Mouse (Mus musculus): ENCODE measurements around the gene Mgll. TPM values are rescaled to one million over a fixed set of nuclear protein-coding genes. Genes with fewer than 3 reads are reported as not detected.
A peak's percentile ranks its signal among the peaks of the same experiment; 100 is the strongest.

Gene Mgll
- total and polyA plus RNA-seq, 3 experiments = 88.7 to 146 (median 102) TPM

- peak overlapping the region; percentile 31 for H3K4me3 ChIP-seq
- TF ChIP-seq CTCF (IDR thresholded peaks at IDR 0.05) (peak; percentile 53), EP300 (IDR thresholded peaks at IDR 0.05; ENCODE audit: insufficient read depth, low read depth, low read length) (peak; percentile 94; the same call in 1 of the 2 replicates), POLR2A (IDR thresholded peaks at IDR 0.05; ENCODE audit: insufficient read depth, low read depth, low read length) (peak; percentile 40; the same call in 1 of the 2 replicates)
- 41% methylated on average over 10 of the region's 10 CpGs for WGBS
- no peaks in the 10 kb centered on the region for H3K27me3 ChIP-seq (ENCODE audit: control insufficient read depth, insufficient read depth, low read length)
- H3K36me3 ChIP-seq (ENCODE audit: control insufficient read depth, insufficient read depth, low read length) = peaks cover 3% of the 10 kb centered on the region
- DNase-seq = peak; percentile 66 to 74
- peaks cover 55% of the 10 kb centered on the region for H3K4me1 ChIP-seq (ENCODE audit: control insufficient read depth, insufficient read depth, low read length)
- H3K79me2 ChIP-seq (replicated peaks; ENCODE audit: control insufficient read depth, insufficient read depth, low read length) = 0 out of 2 replicates have a peak, but pooled peaks cover 2% of the 10 kb centered on the region
- peak overlapping the region; percentile 15; the same call in 1 of the 2 replicates for H3K9ac ChIP-seq (ENCODE audit: low read depth, low read length)
- intact Hi-C loops (cut with DNase I) = loop anchor here (1.0 to 2.0 kb wide), 2 partner anchors 34 to 42 kb away; partner anchors contain the start of gene Mgll
- peak overlapping the region; percentile 81 for H3K27ac ChIP-seq
Measured at GRCm38 (mm10) chr6:88758568-88759522, 34.6 kb downstream of the Mgll start.

- peaks cover 62% of the 10 kb centered on the region for H3K4me1 ChIP-seq (ENCODE audit: control insufficient read depth, insufficient read depth, low read length)
- WGBS = 20% methylated on average over 17 of the region's 17 CpGs
- TF ChIP-seq CTCF (IDR thresholded peaks at IDR 0.05) (no peak), EP300 (IDR thresholded peaks at IDR 0.05; ENCODE audit: insufficient read depth, low read depth, low read length) (0 out of 2 replicates have a peak, but pooled peaks have one; percentile 49), POLR2A (IDR thresholded peaks at IDR 0.05; ENCODE audit: insufficient read depth, low read depth, low read length) (peak; percentile 58; the same call in 1 of the 2 replicates)
- 0 out of 2 replicates have a peak, but pooled peaks cover 2% of the 10 kb centered on the region for H3K79me2 ChIP-seq (replicated peaks; ENCODE audit: control insufficient read depth, insufficient read depth, low read length)
- H3K9ac ChIP-seq (ENCODE audit: low read depth, low read length) = peak overlapping the region; percentile 19
- H3K4me3 ChIP-seq = peak overlapping the region; percentile 31
- H3K27me3 ChIP-seq (ENCODE audit: control insufficient read depth, insufficient read depth, low read length) = no peaks in the 10 kb centered on the region
- intact Hi-C loops (cut with DNase I) = loop anchor here (1.0 to 2.0 kb wide), 4 partner anchors 35 to 119 kb away; partner anchors contain the start of gene Mgll
- peak overlapping the region; percentile 81 for H3K27ac ChIP-seq
- peaks cover 3% of the 10 kb centered on the region for H3K36me3 ChIP-seq (ENCODE audit: control insufficient read depth, insufficient read depth, low read length)
- peak; percentile 90 to 91 for DNase-seq
Measured at GRCm38 (mm10) chr6:88759793-88760453, 35.7 kb downstream of the Mgll start.

- Histone ChIP-seq H3K4me3 (no peak overlapping the region), H3K79me2 (replicated peaks; ENCODE audit: control insufficient read depth, insufficient read depth, low read length) (0 out of 2 replicates have a peak, but pooled peaks cover 2% of the 10 kb centered on the region), H3K27me3 (ENCODE audit: control insufficient read depth, insufficient read depth, low read length) (no peaks in the 10 kb centered on the region), H3K27ac (peak overlapping the region; percentile 81), H3K9ac (ENCODE audit: low read depth, low read length) (no peak overlapping the region), H3K4me1 (ENCODE audit: control insufficient read depth, insufficient read depth, low read length) (peaks cover 62% of the 10 kb centered on the region), H3K36me3 (ENCODE audit: control insufficient read depth, insufficient read depth, low read length) (peaks cover 10% of the 10 kb centered on the region)
- WGBS = 67% methylated on average over 17 of the region's 17 CpGs
- DNase-seq = no peak
- TF ChIP-seq CTCF (IDR thresholded peaks at IDR 0.05) (peak; percentile 46), EP300 (IDR thresholded peaks at IDR 0.05; ENCODE audit: insufficient read depth, low read depth, low read length) (no peak)
- intact Hi-C loops (cut with DNase I) = loop anchor here (2.0 kb wide), 2 partner anchors 50 to 120 kb away; no protein-coding TSS in a partner anchor
Measured at GRCm38 (mm10) chr6:88760935-88761635, 36.9 kb downstream of the Mgll start.

GRCm38 (mm10) chr6:88761684-88762439 is 37.6 kb downstream of the Mgll start:
- intact Hi-C loops (cut with DNase I) = loop anchor here (2.0 kb wide), 3 partner anchors 23 to 121 kb away; no protein-coding TSS in a partner anchor
- H3K4me3 ChIP-seq = no peak overlapping the region
- TF ChIP-seq POLR2A (IDR thresholded peaks at IDR 0.05; ENCODE audit: insufficient read depth, low read depth, low read length) (no peak), CTCF (IDR thresholded peaks at IDR 0.05) (no peak), EP300 (IDR thresholded peaks at IDR 0.05; ENCODE audit: insufficient read depth, low read depth, low read length) (no peak)
- DNase-seq = no peak
- peak overlapping the region; percentile 81 for H3K27ac ChIP-seq
- H3K79me2 ChIP-seq (replicated peaks; ENCODE audit: control insufficient read depth, insufficient read depth, low read length) = no peaks in the 10 kb centered on the region
- H3K9ac ChIP-seq (ENCODE audit: low read depth, low read length) = no peak overlapping the region
- peaks cover 61% of the 10 kb centered on the region for H3K4me1 ChIP-seq (ENCODE audit: control insufficient read depth, insufficient read depth, low read length)
- WGBS = 64% methylated on average over 17 of the region's 17 CpGs
- peaks cover 10% of the 10 kb centered on the region for H3K36me3 ChIP-seq (ENCODE audit: control insufficient read depth, insufficient read depth, low read length)
- no peaks in the 10 kb centered on the region for H3K27me3 ChIP-seq (ENCODE audit: control insufficient read depth, insufficient read depth, low read length)
